Mouse (Mus musculus) limb, embryonic 15.5 days (tissue): ENCODE results near the gene Plk3. TPM values are rescaled to one million over a fixed set of nuclear protein-coding genes. Genes with fewer than 3 reads are reported as not detected.
"Not testable (repeated sequence)": the region's sequence is repeated elsewhere in the genome, so short reads cannot be mapped to it uniquely, and the experiment has no call there.

Experiments used
- ATAC-seq: fragments of 200-750 bp; cut with Nextera tagmentation; 2 replicates; pipeline ENCODE4 v1.8.0; 2017; ENCODE audit warnings: low read depth, moderate TSS enrichment; ENCODE audit not compliant: insufficient number of reproducible peaks, low FRiP score, low TSS enrichment
- H3K27ac ChIP-seq: fragments of 300-500 bp; sonication (generic); 2 replicates; pipeline ENCODE4 v1.5.1; 2015; ENCODE audit warnings: moderate library complexity, mild to moderate bottlenecking, inconsistent platforms
- H3K27me3 ChIP-seq: fragments of 300-500 bp; sonication (generic); 2 replicates; pipeline ENCODE4 v1.6.1; 2015; ENCODE audit warnings: inconsistent platforms
- H3K36me3 ChIP-seq: fragments of 300-500 bp; sonication (generic); 2 replicates; pipeline ENCODE4 v1.6.1; 2015; ENCODE audit warnings: inconsistent platforms
- H3K4me1 ChIP-seq: fragments of 300-500 bp; sonication (generic); 2 replicates; pipeline ENCODE4 v1.6.1; 2015; ENCODE audit warnings: inconsistent platforms
- H3K4me2 ChIP-seq: fragments of 300-500 bp; sonication (generic); 2 replicates; pipeline ENCODE4 v1.6.1; 2015; ENCODE audit warnings: mild to moderate bottlenecking, inconsistent platforms
- H3K4me3 ChIP-seq: fragments of 300-500 bp; sonication (generic); 2 replicates; pipeline ENCODE4 v1.5.1; 2015; ENCODE audit warnings: mild to moderate bottlenecking, inconsistent platforms
- H3K9ac ChIP-seq: fragments of 300-500 bp; sonication (generic); 2 replicates; pipeline ENCODE4 v1.6.1; 2015; ENCODE audit warnings: inconsistent platforms
- H3K9me3 ChIP-seq: fragments of 300-500 bp; sonication (generic); 2 replicates; pipeline ENCODE4 v1.6.1; 2016; ENCODE audit warnings: inconsistent platforms
- WGBS: fragments of 180-500 bp; shearing (Covaris S2); methylation state at CpG from one replicate; pipeline ENCODE4 v1.1.7; 2015; 5-methylcytosine and 5-hydroxymethylcytosine counted together
- polyA plus RNA-seq: library from polyadenylated mRNA; unstranded; fragments of >200 nt; fragmentation: Nextera tagmentation; extraction: Ambion mirVana; gene quantifications from 2 replicates; pipeline ENCODE4 v1.2.1, GENCODE M21; 2015

Plk3 gene
- 5.7 and 6.8 TPM in 2 replicates for polyA plus RNA-seq

- Histone ChIP-seq H3K9ac (peak within 1 kb of the TSS; percentile 54), H3K9me3 (no peaks in the 10 kb centered on the region), H3K4me3 (peak within 1 kb of the TSS; percentile 81), H3K36me3 (peaks cover 15% of the 10 kb centered on the region), H3K4me1 (peaks cover 16% of the 10 kb centered on the region), H3K27me3 (peaks cover 18% of the 10 kb centered on the region), H3K4me2 (peak within 1 kb of the TSS; percentile 91), H3K27ac (peak within 1 kb of the TSS; percentile 54)
- 2% methylated on average over 31 of the region's 48 CpGs for WGBS
- ATAC-seq: peak; percentile 85
Observed at GRCm38 (mm10) chr4:117133817-117134600, at the start of gene Plk3. TSS of gene Plk3 (minus strand) at chr4:117133963.

- WGBS: 13% methylated on average over 9 of the region's 9 CpGs
- peaks cover 21% of the 10 kb centered on the region for H3K36me3 ChIP-seq
- ATAC-seq: peak; percentile 36; the same call in 1 of the 2 replicates
Observed at GRCm38 (mm10) chr4:117182759-117183096, 49.0 kb upstream of the Plk3 start.

GRCm38 (mm10) chr4:117181863-117182758, 48.3 kb upstream of the Plk3 start, which contains the start of gene Kif2c:
TSS of gene Kif2c (minus strand) at chr4:117182639.
- H3K27me3 ChIP-seq: no peaks in the 10 kb centered on the region
- H3K4me2 ChIP-seq: peak within 1 kb of the TSS; percentile 91
- peak within 1 kb of the TSS; percentile 41 for H3K9ac ChIP-seq
- H3K4me1 ChIP-seq: peaks cover 14% of the 10 kb centered on the region
- H3K27ac ChIP-seq: peak within 1 kb of the TSS; percentile 73
- ATAC-seq: peak; percentile 91
- 1% methylated on average over 42 of the region's 42 CpGs for WGBS
- no peaks in the 10 kb centered on the region for H3K9me3 ChIP-seq
- peaks cover 27% of the 10 kb centered on the region for H3K36me3 ChIP-seq
- H3K4me3 ChIP-seq: peak within 1 kb of the TSS; percentile 58

More at GRCm38 (mm10) chr4:117182759-117183096, 49.0 kb upstream of the Plk3 start:
- Histone ChIP-seq H3K27ac (peak overlapping the region; percentile 73; the same call in 1 of the 2 replicates), H3K4me1 (peaks cover 14% of the 10 kb centered on the region), H3K4me2 (peak overlapping the region; percentile 91), H3K4me3 (peak overlapping the region; percentile 58), H3K9ac (peak overlapping the region; percentile 41)
- H3K9me3 ChIP-seq, H3K27me3 ChIP-seq: not testable (repeated sequence)

GRCm38 (mm10) chr4:117169936-117170335, 36.2 kb upstream of the Plk3 start:
- no peak overlapping the region for H3K9ac ChIP-seq
- no peak overlapping the region for H3K27ac ChIP-seq
- H3K9me3 ChIP-seq: no peaks in the 10 kb centered on the region
- no peaks in the 10 kb centered on the region for H3K27me3 ChIP-seq
- no peak overlapping the region for H3K4me3 ChIP-seq
- no peak for ATAC-seq
- no peak overlapping the region for H3K4me2 ChIP-seq
- WGBS: 93% methylated on average over 5 of the region's 5 CpGs
- H3K36me3 ChIP-seq: peaks cover 92% of the 10 kb centered on the region
- no peaks in the 10 kb centered on the region for H3K4me1 ChIP-seq

- WGBS: 62% methylated on average over 4 of the region's 4 CpGs
- Histone ChIP-seq H3K36me3 (peaks cover 55% of the 10 kb centered on the region), H3K9ac (no peak overlapping the region), H3K4me2 (no peak overlapping the region), H3K27me3 (no peaks in the 10 kb centered on the region), H3K9me3 (no peaks in the 10 kb centered on the region), H3K27ac (no peak overlapping the region), H3K4me1 (no peaks in the 10 kb centered on the region), H3K4me3 (no peak overlapping the region)
- no peak for ATAC-seq
Observed at GRCm38 (mm10) chr4:117161183-117161582, 27.4 kb upstream of the Plk3 start.

GRCm38 (mm10) chr4:117159666-117160065, 25.9 kb upstream of the Plk3 start:
- WGBS: 76% methylated on average over 10 of the region's 10 CpGs

GRCm38 (mm10) chr4:117156372-117156771, 22.6 kb upstream of the Plk3 start:
- H3K9me3 ChIP-seq: no peaks in the 10 kb centered on the region
- no peak overlapping the region; the same call in 1 of the 2 replicates for H3K9ac ChIP-seq
- no peaks in the 10 kb centered on the region for H3K27me3 ChIP-seq
- H3K27ac ChIP-seq: peak overlapping the region; percentile 95
- peaks cover 44% of the 10 kb centered on the region for H3K36me3 ChIP-seq
- H3K4me3 ChIP-seq: peak overlapping the region; percentile 69
- peak overlapping the region; percentile 70 for H3K4me2 ChIP-seq
- WGBS: 27% methylated on average over 6 of the region's 6 CpGs
- no peak for ATAC-seq
- H3K4me1 ChIP-seq: peaks cover 25% of the 10 kb centered on the region

More at GRCm38 (mm10) chr4:117159666-117160065, 25.9 kb upstream of the Plk3 start:
- H3K9me3 ChIP-seq: no peaks in the 10 kb centered on the region
- peaks cover 4% of the 10 kb centered on the region; the same call in 1 of the 2 replicates for H3K4me1 ChIP-seq
- H3K27me3 ChIP-seq: no peaks in the 10 kb centered on the region
- no peak overlapping the region for H3K4me2 ChIP-seq
- no peak overlapping the region for H3K27ac ChIP-seq
- no peak overlapping the region for H3K4me3 ChIP-seq
- peaks cover 39% of the 10 kb centered on the region for H3K36me3 ChIP-seq
- ATAC-seq: no peak
- H3K9ac ChIP-seq: no peak overlapping the region

- Histone ChIP-seq H3K27me3 (no peaks in the 10 kb centered on the region), H3K4me3 (peak within 1 kb of the TSS; percentile 69), H3K27ac (peak within 1 kb of the TSS; percentile 95), H3K9ac (peak within 1 kb of the TSS; percentile 95), H3K4me2 (peak within 1 kb of the TSS; percentile 70), H3K4me1 (peaks cover 25% of the 10 kb centered on the region), H3K9me3 (no peaks in the 10 kb centered on the region), H3K36me3 (peaks cover 44% of the 10 kb centered on the region)
- ATAC-seq: peak; percentile 90
- 0% methylated on average over 52 of the region's 52 CpGs for WGBS
Observed at GRCm38 (mm10) chr4:117155792-117156355, 22.1 kb upstream of the Plk3 start, which contains the start of gene Rps8. TSS of gene Rps8 (minus strand) at chr4:117156243.

GRCm38 (mm10) chr4:117155020-117155791, 21.4 kb upstream of the Plk3 start:
- peaks cover 46% of the 10 kb centered on the region for H3K36me3 ChIP-seq
- no peak for ATAC-seq

GRCm38 (mm10) chr4:117152714-117153113, 19.0 kb upstream of the Plk3 start:
- H3K4me3 ChIP-seq: no peak overlapping the region
- H3K27ac ChIP-seq: no peak overlapping the region; the same call in 1 of the 2 replicates
- no peaks in the 10 kb centered on the region for H3K27me3 ChIP-seq
- H3K4me2 ChIP-seq: no peak overlapping the region
- no peaks in the 10 kb centered on the region for H3K9me3 ChIP-seq
- WGBS: 82% methylated on average over 5 of the region's 5 CpGs
- no peak overlapping the region for H3K9ac ChIP-seq
- H3K36me3 ChIP-seq: peaks cover 51% of the 10 kb centered on the region
- no peak for ATAC-seq
- peaks cover 25% of the 10 kb centered on the region for H3K4me1 ChIP-seq

More at GRCm38 (mm10) chr4:117155020-117155791, 21.4 kb upstream of the Plk3 start:
- 1% methylated on average over 44 of the region's 44 CpGs for WGBS
- peak overlapping the region; percentile 70 for H3K4me2 ChIP-seq
- H3K27me3 ChIP-seq: no peaks in the 10 kb centered on the region
- no peaks in the 10 kb centered on the region for H3K9me3 ChIP-seq
- peaks cover 25% of the 10 kb centered on the region for H3K4me1 ChIP-seq
- peak overlapping the region; percentile 69 for H3K4me3 ChIP-seq
- peak overlapping the region; percentile 95 for H3K27ac ChIP-seq
- H3K9ac ChIP-seq: peak overlapping the region; percentile 95

GRCm38 (mm10) chr4:117151416-117151815, 17.7 kb upstream of the Plk3 start:
- Histone ChIP-seq H3K9me3 (no peaks in the 10 kb centered on the region), H3K4me3 (no peak overlapping the region), H3K27me3 (no peaks in the 10 kb centered on the region), H3K4me1 (peaks cover 25% of the 10 kb centered on the region), H3K9ac (no peak overlapping the region), H3K4me2 (no peak overlapping the region), H3K36me3 (peaks cover 51% of the 10 kb centered on the region), H3K27ac (no peak overlapping the region)
- no peak for ATAC-seq
- WGBS: 87% methylated on average over 1 of the region's 1 CpGs
